Mouse (Mus musculus) stomach, embryonic 16.5 days (tissue): Measurements from ENCODE around the gene H2-Q6. TPM values are rescaled to one million over a fixed set of nuclear protein-coding genes. Genes with fewer than 3 reads are reported as not detected.
"Not testable (repeated sequence)": the region's sequence is repeated elsewhere in the genome, so short reads cannot be mapped to it uniquely, and the experiment has no call there.

Experiments
- ATAC-seq: fragments of 200-750 bp; cut with Nextera tagmentation; 2 replicates; pipeline ENCODE4 v1.8.0; 2017; ENCODE audit warnings: moderate number of reproducible peaks, moderate TSS enrichment; ENCODE audit not compliant: insufficient read depth, low FRiP score
- H3K27ac ChIP-seq: fragments of 300-500 bp; sonication (generic); 2 replicates; pipeline ENCODE4 v1.5.1; 2014; ENCODE audit warnings: low read length
- H3K27me3 ChIP-seq: fragments of 300-500 bp; sonication (generic); 2 replicates; pipeline ENCODE4 v1.6.1; 2014; ENCODE audit warnings: low read length, control low read depth, mixed read lengths; ENCODE audit not compliant: control insufficient read depth, insufficient read depth
- H3K36me3 ChIP-seq: fragments of 300-500 bp; sonication (generic); 2 replicates; pipeline ENCODE4 v1.6.1; 2014; ENCODE audit warnings: low read length; ENCODE audit not compliant: control insufficient read depth, insufficient read depth
- H3K4me1 ChIP-seq: fragments of 300-500 bp; sonication (generic); 2 replicates; pipeline ENCODE4 v1.6.1; 2014; ENCODE audit warnings: low read length, control low read depth, mixed read lengths; ENCODE audit not compliant: control insufficient read depth, insufficient read depth
- H3K4me2 ChIP-seq: fragments of 300-500 bp; sonication (generic); 2 replicates; pipeline ENCODE4 v1.6.1; 2014; ENCODE audit warnings: low read depth, low read length, mixed read lengths
- H3K4me3 ChIP-seq: fragments of 300-500 bp; sonication (generic); replicated peaks from 2 replicates; pipeline ENCODE4 v1.5.1; 2014; ENCODE audit warnings: mild to moderate bottlenecking, low read length
- H3K9ac ChIP-seq: fragments of 300-500 bp; sonication (generic); 2 replicates; pipeline ENCODE4 v1.6.1; 2014; ENCODE audit warnings: low read length
- H3K9me3 ChIP-seq: fragments of 300-500 bp; sonication (generic); replicated peaks from 2 replicates; pipeline ENCODE4 v1.6.1; 2016; ENCODE audit warnings: low read length, control low read depth; ENCODE audit not compliant: control insufficient read depth
- WGBS: fragments of 180-500 bp; shearing (Covaris S2); extraction: QIAGEN DNeasy Blood & Tissue Kit; methylation state at CpG from one replicate; pipeline ENCODE4 v1.1.7; 2014; 5-methylcytosine and 5-hydroxymethylcytosine counted together
- polyA plus RNA-seq: library from polyadenylated mRNA; unstranded; fragments of >200 nt; fragmentation: Nextera tagmentation; extraction: Ambion mirVana; gene quantifications from 2 replicates; pipeline ENCODE4 v1.2.1, GENCODE M21; 2015

H2-Q6 gene
- polyA plus RNA-seq, 1 experiment from 2014 or later = 1.1 TPM

DNA sequence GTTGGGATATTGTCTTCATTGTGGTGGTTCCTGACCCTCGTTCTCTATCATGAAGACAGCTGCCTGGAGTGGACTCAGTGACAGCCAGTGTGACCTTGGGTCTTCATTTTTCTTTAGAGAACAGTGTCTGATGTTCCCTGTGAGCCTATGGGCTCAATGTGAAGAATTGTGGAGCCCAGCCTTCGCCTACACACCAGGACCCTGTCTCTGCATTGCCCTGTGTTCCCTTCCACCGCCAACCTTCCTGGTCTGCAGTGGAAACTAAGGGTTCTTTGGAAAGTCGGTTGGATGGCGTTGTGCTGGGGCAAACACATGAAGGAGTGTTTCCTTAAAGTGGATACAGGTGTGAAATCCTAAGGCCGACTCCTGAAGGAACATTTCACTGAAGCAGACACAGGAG is 4.2 kb downstream of the H2-Q6 start:
- H3K9ac ChIP-seq, H3K27ac ChIP-seq, ATAC-seq, H3K4me1 ChIP-seq, H3K9me3 ChIP-seq, H3K27me3 ChIP-seq, H3K36me3 ChIP-seq, H3K4me3 ChIP-seq, H3K4me2 ChIP-seq: not testable (repeated sequence)
- 83% methylated on average over 6 of the region's 6 CpGs for WGBS

DNA sequence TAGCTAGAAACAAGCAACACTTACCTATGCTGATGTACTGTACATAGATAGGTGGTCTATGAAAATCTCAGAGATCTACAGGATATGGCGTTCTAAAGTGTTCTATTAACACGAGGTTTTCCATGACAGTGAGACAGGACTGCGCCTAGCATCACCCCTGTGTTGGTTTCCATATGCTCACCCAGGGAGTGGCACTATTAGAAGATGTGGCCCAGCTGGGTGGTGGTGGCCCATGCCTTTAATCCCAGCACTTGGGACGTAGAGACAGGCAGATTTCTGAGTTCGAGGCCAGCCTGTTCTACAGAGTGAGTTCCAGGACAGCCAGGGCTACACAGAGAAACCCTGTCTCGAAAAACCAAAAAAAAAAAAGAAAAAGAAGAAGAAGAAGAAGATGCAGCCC is 6.0 kb downstream of the H2-Q6 start:
- H3K27me3 ChIP-seq, H3K4me1 ChIP-seq, H3K4me3 ChIP-seq, H3K9ac ChIP-seq, H3K27ac ChIP-seq, ATAC-seq, H3K9me3 ChIP-seq, H3K36me3 ChIP-seq, H3K4me2 ChIP-seq: not testable (repeated sequence)
- 85% methylated on average over 6 of the region's 6 CpGs for WGBS

DNA sequence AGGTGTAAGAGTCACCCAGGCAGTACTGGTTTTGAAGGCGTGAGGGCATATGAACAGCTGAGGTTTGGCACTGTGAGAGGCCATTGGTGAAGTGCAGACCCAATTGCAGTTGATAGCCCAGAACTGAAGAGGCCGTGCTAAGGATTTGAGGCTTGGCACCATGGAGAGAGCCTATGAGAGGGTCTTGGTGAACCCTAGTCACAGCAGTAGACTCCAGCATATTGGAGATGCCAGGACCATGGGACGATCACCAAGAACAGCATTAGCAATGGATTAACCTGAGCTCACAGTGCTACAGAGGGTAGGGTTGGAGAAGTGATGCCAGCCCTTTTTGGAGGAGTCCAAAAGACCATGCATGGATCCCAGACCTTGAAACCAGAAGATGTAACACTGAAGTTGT is 7.5 kb downstream of the H2-Q6 start:
- H3K4me3 ChIP-seq, H3K36me3 ChIP-seq, H3K4me2 ChIP-seq, H3K9me3 ChIP-seq, H3K9ac ChIP-seq, H3K4me1 ChIP-seq, H3K27me3 ChIP-seq, ATAC-seq, H3K27ac ChIP-seq: not testable (repeated sequence)
- whole genome bisulfite sequencing = 76% methylated on average over 3 of the region's 3 CpGs

DNA sequence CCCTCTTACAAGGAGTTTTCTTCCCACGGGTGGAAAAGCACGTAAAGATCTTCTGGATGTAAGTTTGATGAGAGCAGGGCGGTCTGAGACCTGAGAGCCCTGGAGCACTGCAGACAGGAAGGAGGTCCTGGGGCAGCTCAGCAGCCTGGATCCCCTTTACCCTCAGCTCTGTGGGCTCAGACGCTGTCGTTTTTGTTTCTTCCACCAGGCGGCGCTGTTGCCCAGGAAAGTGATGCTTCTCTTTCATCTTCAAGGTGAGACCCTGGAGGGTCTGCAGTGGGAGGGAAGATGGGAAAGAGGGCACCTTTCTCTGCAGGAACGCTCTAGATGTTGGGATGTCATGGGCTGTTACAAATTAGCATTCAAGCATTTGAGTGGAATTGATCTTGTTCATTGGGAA is 10.2 kb downstream of the H2-Q6 start:
- not testable (repeated sequence) for H3K36me3 ChIP-seq, H3K9ac ChIP-seq, ATAC-seq, H3K4me1 ChIP-seq, H3K4me3 ChIP-seq, H3K27ac ChIP-seq, H3K27me3 ChIP-seq, H3K4me2 ChIP-seq, H3K9me3 ChIP-seq
- 7% methylated on average over 8 of the region's 8 CpGs for WGBS

DNA sequence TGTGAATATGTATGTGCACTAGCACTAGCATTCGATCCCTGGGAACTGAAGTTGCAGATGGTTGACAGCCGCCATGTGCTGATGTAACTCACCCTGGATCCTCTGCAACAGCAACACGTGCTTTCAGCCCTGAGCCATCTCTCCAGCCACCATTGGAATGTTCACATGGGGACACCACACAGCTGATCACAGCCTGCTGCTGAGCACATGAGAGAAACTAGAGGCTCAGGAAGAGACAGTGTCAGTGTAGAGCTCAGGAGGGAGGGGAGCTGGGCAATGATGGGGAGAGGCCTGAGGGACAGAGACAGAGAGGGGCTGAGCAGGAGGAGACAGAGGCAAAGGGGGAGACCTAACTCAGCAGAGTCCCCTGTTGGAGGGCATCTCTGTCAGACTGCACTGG is 10.9 kb downstream of the H2-Q6 start:
- H3K9me3 ChIP-seq, ATAC-seq, H3K4me2 ChIP-seq, H3K27ac ChIP-seq, H3K9ac ChIP-seq, H3K4me3 ChIP-seq, H3K36me3 ChIP-seq, H3K4me1 ChIP-seq: not testable (repeated sequence)
- 73% methylated on average over 3 of the region's 3 CpGs for WGBS
- peaks cover 10% of the 10 kb centered on the region; the same call in 1 of the 2 replicates for H3K27me3 ChIP-seq

DNA sequence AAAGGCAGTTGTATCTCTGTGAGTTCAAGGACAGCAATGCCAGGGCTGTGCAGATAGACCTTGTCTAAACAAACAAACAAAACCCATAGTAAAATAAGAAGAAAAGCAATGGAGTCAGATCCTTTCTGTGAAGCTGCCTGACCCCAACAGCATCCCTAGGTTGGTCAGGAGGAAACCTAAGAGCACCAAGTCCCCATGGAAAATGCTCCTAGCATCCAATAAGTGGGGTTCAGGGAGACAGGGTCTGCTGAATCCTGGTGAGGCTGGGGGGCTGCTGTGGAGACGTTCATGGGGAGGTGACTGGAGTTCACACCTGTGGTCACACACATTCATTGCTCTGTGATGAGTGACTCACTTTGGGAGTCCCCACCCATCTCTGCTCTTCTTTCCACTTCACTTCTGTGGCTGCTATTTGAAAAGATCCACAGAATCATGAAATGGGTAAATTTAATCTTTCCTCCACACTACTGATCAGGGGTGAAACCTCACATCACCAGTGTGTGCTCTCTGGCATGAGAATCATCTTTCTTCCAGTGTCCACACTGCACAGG is 12.8 kb downstream of the H2-Q6 start:
- H3K9ac ChIP-seq, ATAC-seq, H3K4me1 ChIP-seq, H3K27ac ChIP-seq, H3K4me2 ChIP-seq, H3K4me3 ChIP-seq, H3K9me3 ChIP-seq, H3K36me3 ChIP-seq: not testable (repeated sequence)
- peaks cover 10% of the 10 kb centered on the region; the same call in 1 of the 2 replicates for H3K27me3 ChIP-seq
- WGBS = 64% methylated on average over 1 of the region's 1 CpGs

DNA sequence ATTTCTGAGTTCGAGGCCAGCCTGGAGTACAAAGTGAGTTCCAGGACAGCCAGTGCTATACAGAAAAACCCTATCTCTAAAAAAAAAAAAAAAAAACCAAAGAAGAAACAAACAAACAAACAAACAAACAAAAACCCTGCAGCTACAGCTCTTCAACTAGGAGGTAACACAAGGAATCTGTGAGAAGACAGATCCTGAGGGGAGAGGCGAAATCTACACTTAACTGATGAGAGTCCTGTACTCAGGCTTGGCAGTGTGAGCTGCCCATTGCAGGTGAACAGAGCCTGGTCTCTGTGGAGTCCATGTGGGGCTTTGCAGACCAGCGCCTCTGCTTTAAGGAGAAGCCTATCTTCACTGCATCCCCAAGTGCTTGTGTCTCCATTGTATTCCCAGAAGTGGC is 13.7 kb downstream of the H2-Q6 start:
- H3K36me3 ChIP-seq, H3K9ac ChIP-seq, H3K4me3 ChIP-seq, H3K4me1 ChIP-seq, H3K27ac ChIP-seq, H3K4me2 ChIP-seq, ATAC-seq, H3K9me3 ChIP-seq: not testable (repeated sequence)
- 76% methylated on average over 1 of the region's 3 CpGs for WGBS
- H3K27me3 ChIP-seq = peaks cover 10% of the 10 kb centered on the region; the same call in 1 of the 2 replicates

DNA sequence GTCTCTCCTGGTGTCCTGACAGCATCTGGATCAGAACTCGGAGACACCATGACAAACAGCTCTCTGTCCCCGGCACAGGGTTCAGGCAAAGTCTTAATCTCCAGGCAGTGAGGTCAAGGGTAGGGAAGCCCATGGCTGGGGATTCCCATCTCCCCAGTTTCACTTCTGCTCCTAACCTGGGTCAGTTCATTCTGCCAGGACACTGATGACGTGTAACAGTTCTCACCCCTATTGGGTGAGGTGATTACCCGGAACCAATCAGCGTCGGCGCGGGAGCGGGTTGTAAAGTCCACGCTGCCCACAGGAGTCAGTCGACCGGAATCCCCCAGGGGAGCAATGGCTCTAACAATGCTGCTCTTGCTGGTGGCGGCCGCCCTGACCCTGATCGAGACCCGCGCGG is 14.2 kb downstream of the H2-Q6 start, which contains the start of gene H2-Q7:
TSS of gene H2-Q7 (plus strand) at position 271 of the 400 bp plus-strand sequence.
- not testable (repeated sequence) for H3K27ac ChIP-seq, H3K36me3 ChIP-seq, H3K9me3 ChIP-seq, H3K4me1 ChIP-seq
- peak; percentile 91 for ATAC-seq
- Histone ChIP-seq H3K27me3 (peaks cover 10% of the 10 kb centered on the region; the same call in 1 of the 2 replicates), H3K4me2 (peak within 1 kb of the TSS; percentile 92), H3K4me3 (peak within 1 kb of the TSS; percentile 49), H3K9ac (peak within 1 kb of the TSS; percentile 73)
- WGBS = 2% methylated on average over 18 of the region's 18 CpGs

DNA sequence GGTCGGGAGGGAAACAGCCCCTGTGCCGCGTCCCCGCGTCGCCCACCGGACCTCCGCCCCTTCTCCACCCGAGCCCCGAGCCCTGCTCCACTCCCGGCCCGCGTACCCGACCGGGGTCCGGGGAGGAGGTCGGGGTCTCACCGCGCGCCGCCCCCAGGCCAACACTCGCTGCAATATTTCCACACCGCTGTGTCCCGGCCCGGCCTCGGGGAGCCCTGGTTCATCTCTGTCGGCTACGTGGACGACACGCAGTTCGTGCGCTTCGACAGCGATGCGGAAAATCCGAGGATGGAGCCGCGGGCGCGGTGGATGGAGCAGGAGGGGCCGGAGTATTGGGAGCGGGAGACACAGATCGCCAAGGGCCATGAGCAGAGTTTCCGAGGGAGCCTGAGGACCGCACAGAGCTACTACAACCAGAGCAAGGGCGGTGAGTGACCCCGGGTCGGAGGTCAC is 14.7 kb downstream of the H2-Q6 start:
- peak; percentile 25; the same call in 1 of the 2 replicates for ATAC-seq
- H3K4me3 ChIP-seq = peak overlapping the region; percentile 49
- not testable (repeated sequence) for H3K27ac ChIP-seq, H3K4me1 ChIP-seq, H3K9me3 ChIP-seq, H3K36me3 ChIP-seq
- peak overlapping the region; percentile 73 for H3K9ac ChIP-seq
- peaks cover 10% of the 10 kb centered on the region; the same call in 1 of the 2 replicates for H3K27me3 ChIP-seq
- under 1% methylated on average over 43 of the region's 48 CpGs for WGBS
- H3K4me2 ChIP-seq = peak overlapping the region; percentile 92
